Mouse (Mus musculus): Measurements from ENCODE around the gene Rnf214.

Rnf214 gene

GRCm38 (mm10) chr9:45815113-45815512 lies 91.6 kb downstream of the Rnf214 start:
- no peak for DNase-seq (ENCODE audit: low spot score)

Data from c-Kit-positive CD71-positive TER-119-positive erythroid progenitor cells, embryonic 14.5 days (primary cell).